Mouse (Mus musculus) liver, postnatal 0 days (tissue): Measurements from ENCODE around the gene Setd1a. TPM values are rescaled to one million over a fixed set of nuclear protein-coding genes. Genes with fewer than 3 reads are reported as not detected.

ENCODE experiments used
- ATAC-seq: fragments of 200-750 bp; cut with Nextera tagmentation; 2 replicates; pipeline ENCODE4 v1.8.0; 2017; ENCODE audit warnings: mild to moderate bottlenecking, moderate library complexity
- DNase-seq: peaks from one replicate; pipeline ENCODE4 v3.0.0-alpha.2; 2016
- H3K27ac ChIP-seq: fragments of 300-500 bp; sonication (generic); 2 replicates; pipeline ENCODE4 v1.5.1; 2014; ENCODE audit warnings: antibody characterized with exemption, moderate library complexity, mild to moderate bottlenecking, low read depth
- H3K27me3 ChIP-seq: fragments of 300-500 bp; sonication (generic); 2 replicates; pipeline ENCODE4 v1.6.1; 2014; ENCODE audit warnings: low read length, control low read depth, mixed read lengths; ENCODE audit not compliant: insufficient read depth
- H3K36me3 ChIP-seq: fragments of 300-500 bp; sonication (generic); replicated peaks from 2 replicates; pipeline ENCODE4 v1.6.1; 2014; ENCODE audit warnings: mild to moderate bottlenecking, control low read depth, low read length, moderate library complexity, mixed read lengths; ENCODE audit not compliant: insufficient read depth
- H3K4me1 ChIP-seq: fragments of 300-500 bp; sonication (generic); 2 replicates; pipeline ENCODE4 v1.6.1; 2014; ENCODE audit warnings: antibody characterized with exemption, mild to moderate bottlenecking, control low read depth; ENCODE audit not compliant: insufficient read depth
- H3K4me2 ChIP-seq: fragments of 300-500 bp; sonication (generic); 2 replicates; pipeline ENCODE4 v1.6.1; 2014; ENCODE audit warnings: low read depth, mild to moderate bottlenecking, low read length, moderate library complexity, mixed read lengths
- H3K4me3 ChIP-seq: fragments of 300-500 bp; sonication (generic); 2 replicates; pipeline ENCODE4 v1.5.1; 2014; ENCODE audit warnings: low read depth, low read length
- H3K9ac ChIP-seq: fragments of 300-500 bp; sonication (generic); replicated peaks from 2 replicates; pipeline ENCODE4 v1.6.1; 2014; ENCODE audit warnings: mild to moderate bottlenecking, moderate library complexity
- H3K9me3 ChIP-seq: fragments of 300-500 bp; sonication (generic); 2 replicates; pipeline ENCODE4 v1.6.1; 2016; ENCODE audit warnings: mild to moderate bottlenecking, control low read depth, low read length, mixed read lengths
- CTCF ChIP-seq: sonication (generic); IDR thresholded peaks from 2 replicates; pipeline ENCODE4 v1.5.1; 2016; ENCODE audit warnings: antibody characterized with exemption, low read depth
- EP300 ChIP-seq: IDR thresholded peaks from 2 replicates; pipeline ENCODE4 v1.6.1; 2016; ENCODE audit warnings: antibody characterized with exemption, low read depth, mild to moderate bottlenecking
- WGBS: fragments of 180-500 bp; shearing (Covaris S2); extraction: QIAGEN DNeasy Blood & Tissue Kit; methylation state at CpG from one replicate; pipeline ENCODE4 v1.1.7; 2014; ENCODE audit not compliant: insufficient replicate concordance; 5-methylcytosine and 5-hydroxymethylcytosine counted together
- polyA plus RNA-seq: library from polyadenylated mRNA; unstranded; fragments of >200 nt; fragmentation: Nextera tagmentation; extraction: Ambion mirVana; gene quantifications from 2 replicates; pipeline ENCODE4 v1.2.1, GENCODE M21; 2015

Setd1a gene
- polyA plus RNA-seq, 1 experiment from 2014 or later, result 7.3 TPM

DNA sequence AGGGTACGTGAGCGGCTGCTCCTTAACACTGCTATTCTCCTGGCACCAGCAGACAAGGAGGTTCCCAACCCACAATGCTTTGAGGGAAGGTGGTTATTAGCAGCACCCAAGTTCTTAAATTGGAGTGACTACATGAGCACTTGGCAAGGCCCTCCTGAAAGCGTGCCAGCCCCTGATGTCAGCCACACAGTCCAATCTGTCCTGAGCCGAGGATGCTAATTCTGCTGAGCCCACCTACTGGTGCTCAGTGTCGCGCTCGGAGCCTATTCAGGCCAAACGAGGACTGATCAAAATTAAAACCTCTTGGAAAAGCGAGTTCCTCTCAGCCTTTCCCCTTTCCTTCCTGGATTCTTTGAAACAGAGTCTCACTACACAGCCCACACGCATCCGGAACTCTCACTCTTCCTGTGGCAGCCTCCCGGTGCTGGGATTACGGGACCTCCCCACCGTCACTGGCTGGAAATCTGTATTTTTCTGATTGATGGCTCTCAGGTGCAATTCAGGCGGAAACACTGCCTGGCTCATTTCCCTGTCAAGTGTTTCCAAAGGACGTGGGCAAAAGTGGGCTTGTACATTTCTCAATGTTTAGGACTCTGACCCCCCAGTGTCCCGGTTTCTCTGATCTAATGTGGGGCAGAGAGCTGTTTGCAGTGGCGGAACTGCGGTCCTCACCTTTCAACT, 37.9 kb downstream of the Setd1a start:
- H3K4me2 ChIP-seq, result peak overlapping the region; percentile 50
- peak overlapping the region; percentile 53 for H3K9ac ChIP-seq
- ATAC-seq (peak; percentile 78), DNase-seq (peak; percentile 58)
- H3K4me1 ChIP-seq, result peaks cover 19% of the 10 kb centered on the region
- no peaks in the 10 kb centered on the region for H3K9me3 ChIP-seq
- WGBS, result 62% methylated on average over 19 of the region's 19 CpGs
- peak overlapping the region; percentile 97 for H3K27ac ChIP-seq
- no peak overlapping the region for H3K4me3 ChIP-seq
- TF ChIP-seq EP300, result peak; percentile 75
- no peak for TF ChIP-seq CTCF
- no peaks in the 10 kb centered on the region for H3K36me3 ChIP-seq
- no peaks in the 10 kb centered on the region for H3K27me3 ChIP-seq

DNA sequence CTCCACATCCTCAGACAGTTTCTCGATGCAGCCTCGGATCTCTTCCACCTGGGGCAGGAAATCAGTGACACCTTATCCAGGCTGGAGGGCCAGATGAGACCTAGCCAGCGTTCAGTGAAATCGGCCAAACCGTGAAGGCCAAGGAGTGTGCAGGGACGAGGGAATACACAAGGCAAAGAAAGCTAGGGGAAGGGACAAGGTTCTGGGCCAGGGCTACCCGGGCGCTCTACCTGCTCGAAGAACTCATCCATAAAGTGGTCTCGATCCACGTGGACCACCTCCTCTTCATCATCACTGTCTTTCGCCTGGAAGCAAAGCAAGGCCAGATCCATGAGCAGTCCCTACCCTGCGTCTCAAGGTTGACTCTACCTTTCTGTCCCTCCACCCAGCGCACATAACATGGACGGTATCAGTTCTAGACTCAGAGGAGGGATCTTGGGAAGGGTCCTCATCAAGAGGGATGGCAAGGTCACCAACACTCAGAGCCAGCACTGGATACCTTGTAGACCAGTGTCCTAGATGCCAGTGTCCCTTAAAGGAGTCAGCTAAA, 38.7 kb downstream of the Setd1a start:
- TF ChIP-seq EP300, result no peak
- no peak for ATAC-seq
- 75% methylated on average over 15 of the region's 15 CpGs for WGBS

DNA sequence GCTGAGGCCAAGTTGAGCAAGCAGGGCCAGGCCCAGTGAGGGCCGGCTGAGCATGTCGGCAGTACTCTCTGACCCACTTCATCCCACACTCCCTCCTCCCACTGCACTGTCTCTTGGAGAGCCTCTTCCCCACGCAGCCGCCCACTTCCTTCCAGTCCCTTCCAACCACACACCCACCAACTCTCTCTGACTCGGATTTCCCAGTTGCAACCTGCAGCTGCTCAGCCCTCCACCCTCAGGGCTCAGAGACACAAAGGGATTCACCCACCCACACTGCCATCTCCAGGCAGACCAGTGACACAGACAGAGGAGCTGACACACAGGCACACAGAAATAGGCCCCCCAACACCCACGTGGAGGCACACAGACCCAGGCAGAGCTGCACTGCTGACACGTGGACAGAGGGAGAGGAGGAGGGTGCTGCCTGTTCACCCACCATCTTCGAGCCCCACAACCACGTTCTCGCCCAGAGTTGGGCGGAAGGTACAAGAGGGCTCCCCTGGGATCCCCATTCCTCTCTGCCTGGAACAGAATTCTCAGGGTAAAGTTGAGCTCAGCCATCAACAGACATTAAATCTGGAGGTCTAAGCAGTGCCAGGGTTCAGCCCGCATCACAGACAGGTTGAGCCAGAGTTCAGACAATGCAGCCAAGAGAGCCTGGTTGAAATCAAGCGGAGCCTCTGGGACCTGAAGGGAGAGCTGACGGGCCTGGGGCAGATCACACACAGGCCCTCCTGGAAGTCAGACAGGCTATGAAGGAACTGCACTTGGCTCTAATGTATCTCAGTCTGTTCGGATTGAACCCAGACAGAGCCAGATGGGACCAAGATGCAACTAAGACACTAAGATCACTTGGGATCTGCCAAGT, 39.7 kb downstream of the Setd1a start:
- TF ChIP-seq CTCF, result peak; percentile 78
- TF ChIP-seq EP300, result no peak
- Histone ChIP-seq H3K4me1 (peaks cover 13% of the 10 kb centered on the region), H3K9me3 (no peaks in the 10 kb centered on the region), H3K27me3 (no peaks in the 10 kb centered on the region), H3K9ac (peak overlapping the region; percentile 41), H3K36me3 (no peaks in the 10 kb centered on the region), H3K4me2 (peak overlapping the region; percentile 38), H3K4me3 (no peak overlapping the region), H3K27ac (peak overlapping the region; percentile 97)
- ATAC-seq (peak; percentile 51), DNase-seq (peak; percentile 62)
- 40% methylated on average over 15 of the region's 15 CpGs for WGBS

More for the DNA sequence above, 38.7 kb downstream of the Setd1a start:
- no peak for DNase-seq
- Histone ChIP-seq H3K4me3 (no peak overlapping the region), H3K27me3 (no peaks in the 10 kb centered on the region), H3K36me3 (no peaks in the 10 kb centered on the region), H3K4me2 (peak overlapping the region; percentile 50), H3K9ac (peak overlapping the region; percentile 16; the same call in 1 of the 2 replicates), H3K4me1 (peaks cover 15% of the 10 kb centered on the region), H3K27ac (peak overlapping the region; percentile 97), H3K9me3 (no peaks in the 10 kb centered on the region)

DNA sequence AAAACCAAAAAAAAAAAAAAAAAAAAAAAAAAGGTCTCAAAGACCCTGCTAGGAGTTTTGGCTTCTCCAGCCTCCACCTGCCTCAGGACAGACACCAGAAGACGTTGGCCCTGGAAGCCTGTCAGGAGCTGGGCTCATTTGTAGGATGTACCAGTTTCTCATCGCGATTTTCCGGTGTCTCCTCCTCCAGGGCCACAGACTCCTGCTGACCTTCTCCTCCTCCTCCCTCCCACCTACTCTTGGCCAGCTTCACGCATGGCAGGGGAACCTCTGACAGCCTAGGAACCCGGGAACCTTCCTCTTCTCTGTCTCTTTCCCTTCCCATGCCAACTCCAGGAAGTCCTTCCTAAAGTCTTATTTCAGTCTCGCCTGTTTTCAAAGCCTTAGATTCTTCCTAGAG, 40.6 kb downstream of the Setd1a start:
- no peaks in the 10 kb centered on the region for H3K27me3 ChIP-seq
- ATAC-seq (no peak), DNase-seq (no peak)
- no peak overlapping the region for H3K27ac ChIP-seq
- no peak overlapping the region for H3K4me3 ChIP-seq
- no peaks in the 10 kb centered on the region for H3K9me3 ChIP-seq
- WGBS, result 67% methylated on average over 7 of the region's 7 CpGs
- no peak overlapping the region for H3K9ac ChIP-seq
- H3K4me2 ChIP-seq, result no peak overlapping the region
- TF ChIP-seq EP300 (no peak), CTCF (no peak)
- H3K36me3 ChIP-seq, result no peaks in the 10 kb centered on the region
- peaks cover 13% of the 10 kb centered on the region for H3K4me1 ChIP-seq

DNA sequence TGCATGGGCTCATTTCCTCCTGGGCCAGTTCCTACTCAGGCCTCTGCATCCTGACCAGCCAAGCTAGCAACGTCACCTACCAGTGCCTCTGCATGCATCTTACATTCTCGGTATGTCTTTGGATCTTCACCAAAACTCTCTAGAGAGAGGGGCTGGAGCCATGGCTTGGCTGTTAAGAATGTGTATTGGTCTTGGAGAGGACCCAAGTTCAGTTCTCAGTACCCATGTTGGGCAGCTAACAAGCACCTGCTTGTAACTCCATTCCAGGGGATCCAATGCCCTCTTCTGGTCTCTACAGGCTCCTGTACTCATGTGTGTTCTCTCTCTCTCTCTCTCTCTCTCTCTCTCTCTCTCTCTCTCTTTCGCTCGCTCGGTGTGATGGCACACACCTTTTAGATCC, 41.3 kb downstream of the Setd1a start:
- peaks cover 13% of the 10 kb centered on the region for H3K4me1 ChIP-seq
- H3K27ac ChIP-seq, result no peak overlapping the region
- no peak overlapping the region for H3K4me2 ChIP-seq
- WGBS, result 85% methylated on average over 5 of the region's 5 CpGs
- H3K9me3 ChIP-seq, result no peaks in the 10 kb centered on the region
- ATAC-seq (no peak), DNase-seq (no peak)
- TF ChIP-seq CTCF (no peak), EP300 (no peak)
- H3K9ac ChIP-seq, result no peak overlapping the region
- H3K36me3 ChIP-seq, result no peaks in the 10 kb centered on the region
- no peaks in the 10 kb centered on the region for H3K27me3 ChIP-seq
- H3K4me3 ChIP-seq, result no peak overlapping the region
